Mouse (Mus musculus): ENCODE measurements at regions not wholly inside any gene's neighbourhood (a gene's known extent, or its start where the extent isn't known, plus 50 kb on each side); places are given as distances from the start of the nearest gene placed in this dataset.
A peak's percentile ranks its signal among the peaks of the same experiment; 100 is the strongest.
"Not testable (repeated sequence)": the region's sequence is repeated elsewhere in the genome, so short reads cannot be mapped to it uniquely, and the experiment has no call there.

DNA sequence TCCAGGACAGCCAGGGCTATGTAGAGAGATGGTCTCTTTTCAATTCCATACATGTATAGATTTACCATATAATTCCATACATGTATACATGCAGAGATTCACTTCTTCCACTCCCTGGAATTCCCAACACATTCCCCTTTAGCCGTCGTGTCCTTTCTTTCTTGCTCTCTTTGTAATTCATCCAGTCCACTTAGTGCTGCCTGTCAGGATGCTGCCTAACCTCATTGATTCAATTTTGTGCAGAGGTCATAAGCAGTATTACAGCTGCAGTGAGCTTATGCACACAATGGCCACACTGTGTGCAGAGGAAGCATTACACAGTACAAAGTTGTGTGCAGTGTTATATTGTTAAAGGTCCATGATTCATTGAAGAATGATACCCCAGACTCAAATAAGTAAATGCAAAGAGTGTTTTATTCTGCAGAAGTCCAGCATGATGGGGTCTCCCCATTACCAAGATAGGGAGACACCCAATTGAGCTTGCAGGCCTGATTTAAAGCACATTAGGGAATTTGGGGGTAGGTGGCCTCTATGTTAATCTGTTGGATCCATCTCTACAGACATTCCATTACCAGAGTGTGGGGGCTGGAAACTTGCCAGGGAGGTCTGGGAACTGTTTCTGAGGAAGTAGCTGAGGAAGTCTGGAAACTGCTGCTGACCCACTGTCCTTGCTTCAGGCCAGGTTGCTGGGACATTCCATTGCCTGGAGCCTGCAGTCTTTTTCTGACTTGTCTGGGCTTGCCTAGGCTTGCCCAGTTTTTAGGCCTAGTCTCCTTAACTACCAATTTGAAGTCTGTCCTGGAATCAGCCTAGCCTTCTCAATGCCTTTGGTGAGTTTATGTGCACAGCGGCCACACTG is 72.8 kb downstream of the Fam161a start:
- DNase-seq = no peak

DNA sequence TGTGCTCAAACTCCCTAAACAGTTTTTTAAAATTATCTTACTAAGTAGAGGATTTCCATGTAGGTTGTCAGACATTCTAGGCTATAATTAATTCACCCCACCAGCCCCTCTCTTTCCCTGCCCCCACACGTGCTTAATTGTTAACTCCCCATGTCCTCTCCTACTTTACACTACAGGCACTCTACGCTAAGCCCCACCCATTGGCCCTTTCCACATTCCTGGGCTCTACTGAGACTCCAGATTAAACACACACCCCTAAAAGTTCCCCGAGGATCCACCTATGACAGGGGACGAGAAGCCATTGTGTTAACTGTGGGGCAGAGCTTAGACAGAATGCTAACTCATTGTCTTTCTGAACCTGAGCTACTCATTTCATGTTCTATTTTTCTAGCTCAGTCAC is 74.3 kb downstream of the Fam161a start:
- DNase-seq = no peak

DNA sequence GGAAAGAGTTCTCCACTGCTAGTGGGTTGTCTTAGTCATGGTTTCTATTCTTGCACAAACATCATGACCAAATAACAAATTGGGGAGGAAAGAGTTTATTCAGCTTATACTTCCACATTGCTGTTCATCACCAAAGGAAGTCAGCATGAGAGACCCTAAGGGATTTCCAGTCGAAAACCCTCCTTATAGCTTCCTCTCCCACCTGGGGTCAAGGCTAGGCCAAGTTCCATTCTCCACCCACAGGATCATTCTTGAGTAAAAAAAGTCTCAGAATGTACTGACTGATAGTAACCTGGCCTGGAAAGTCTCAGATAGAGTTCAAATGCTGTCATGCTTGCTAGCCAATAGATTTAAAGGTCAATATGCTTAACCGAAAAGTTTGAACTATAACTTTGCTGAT is 76.5 kb downstream of the Fam161a start:
- DNase-seq = not testable (repeated sequence)

DNA sequence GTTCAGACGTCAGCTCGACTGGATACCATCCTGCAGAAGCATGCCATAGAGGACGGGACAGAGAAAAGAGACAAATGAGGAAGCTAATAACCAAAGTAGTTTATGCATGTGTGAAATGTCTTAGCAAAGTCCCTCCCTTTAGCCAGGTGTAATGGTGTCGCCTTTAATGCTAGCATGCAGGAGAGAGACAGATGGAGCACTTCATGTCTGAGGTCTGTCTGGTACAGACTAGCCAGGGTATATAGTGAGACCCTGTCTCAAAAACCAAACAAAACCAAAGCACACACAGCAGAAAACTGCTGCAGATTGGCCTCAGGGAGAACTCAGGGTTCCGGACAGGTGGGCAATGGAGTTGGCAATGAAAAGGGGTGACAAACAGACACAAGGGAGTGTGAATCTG is 88.0 kb downstream of the Fam161a start:
- no peak for DNase-seq

DNA sequence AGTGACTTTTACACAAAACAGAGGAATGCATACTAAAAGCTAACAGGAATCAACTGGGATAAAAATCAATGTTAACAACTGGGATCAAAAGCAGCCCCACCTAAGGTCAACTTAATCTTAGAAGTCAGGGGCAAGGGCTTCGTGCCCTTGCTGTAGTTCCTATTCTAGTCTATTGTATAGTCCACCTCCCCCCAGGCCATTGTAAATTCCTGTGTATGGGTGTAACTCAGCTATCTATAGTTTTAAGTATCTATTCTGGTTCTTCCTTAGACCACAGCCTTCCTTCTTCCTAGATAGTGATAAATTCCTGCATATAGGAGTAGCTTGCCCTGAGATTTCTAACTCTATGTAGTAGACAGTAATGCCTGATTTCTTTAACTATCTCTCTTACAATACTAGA is 88.4 kb downstream of the Fam161a start:
- DNase-seq = not testable (repeated sequence)

DNA sequence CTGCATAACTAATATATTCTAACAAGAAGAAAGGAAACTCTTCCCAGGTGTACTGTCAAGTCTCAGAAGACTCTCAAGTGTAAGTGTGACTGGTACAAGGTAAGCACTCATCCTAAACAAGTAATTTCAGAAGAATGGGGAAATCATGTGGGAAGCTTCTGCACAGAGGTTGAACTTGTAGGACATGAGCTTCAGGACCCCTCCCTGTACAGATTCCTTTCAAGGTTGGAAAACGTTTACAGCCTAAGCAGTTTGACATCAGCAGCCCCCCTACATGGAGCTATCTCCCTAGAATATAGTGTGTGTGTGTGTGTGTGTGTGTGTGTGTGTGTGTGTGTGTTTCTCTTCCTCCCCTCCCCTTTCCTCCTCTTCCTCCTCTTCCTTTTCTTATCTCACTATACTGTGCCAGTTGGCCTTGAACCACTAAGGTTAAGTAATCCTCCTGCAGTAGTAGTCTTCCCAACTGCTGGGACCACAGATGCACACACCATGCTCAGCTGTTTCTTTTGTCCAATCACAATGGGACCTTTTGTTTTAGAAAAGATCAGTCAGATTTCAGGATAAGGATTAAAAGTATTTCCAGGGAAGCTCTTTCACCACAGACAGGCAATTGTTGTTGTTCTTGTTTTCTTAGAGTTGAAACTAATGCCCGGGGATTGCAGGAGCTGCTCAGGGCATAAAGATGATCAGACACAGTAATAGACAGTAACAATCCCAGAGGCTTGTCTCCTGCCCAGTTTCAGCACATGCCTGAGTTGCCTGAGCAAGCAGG is 89.3 kb downstream of the Fam161a start:
- DNase-seq = no peak

DNA sequence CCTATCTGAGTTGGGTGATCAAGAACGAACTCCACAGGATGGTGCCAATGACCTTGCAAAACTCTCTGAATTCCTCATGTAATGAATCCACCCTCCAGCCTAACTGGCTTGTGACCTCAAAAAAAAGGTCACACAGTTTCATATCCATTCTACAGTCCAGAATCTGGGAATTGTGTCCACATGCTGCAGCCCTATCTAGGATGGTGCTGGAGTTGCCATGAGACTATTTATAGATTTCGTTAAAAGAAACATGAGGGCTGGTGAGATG is 89.8 kb downstream of the Fam161a start:
- no peak for DNase-seq

DNA sequence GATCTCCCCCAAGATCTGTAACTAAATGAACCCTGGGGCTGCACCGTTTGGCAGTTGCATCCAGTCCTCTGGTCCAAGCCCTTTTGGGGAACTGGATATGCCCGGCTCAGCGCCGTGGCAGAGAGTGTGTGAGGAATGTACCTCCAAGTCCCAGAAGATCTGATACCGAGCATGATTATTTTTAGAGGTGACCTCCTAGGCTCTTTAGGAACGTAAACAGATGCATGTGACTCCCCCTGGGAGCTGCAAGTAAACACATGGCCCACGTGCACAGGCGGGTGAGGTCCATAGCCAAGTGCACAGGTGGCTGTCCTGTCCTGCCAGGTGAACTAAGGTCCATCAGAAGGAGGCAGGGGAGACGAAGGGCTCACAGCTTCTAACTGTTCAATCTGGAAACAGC is 107.3 kb downstream of the Fam161a start:
- no peak for DNase-seq

DNA sequence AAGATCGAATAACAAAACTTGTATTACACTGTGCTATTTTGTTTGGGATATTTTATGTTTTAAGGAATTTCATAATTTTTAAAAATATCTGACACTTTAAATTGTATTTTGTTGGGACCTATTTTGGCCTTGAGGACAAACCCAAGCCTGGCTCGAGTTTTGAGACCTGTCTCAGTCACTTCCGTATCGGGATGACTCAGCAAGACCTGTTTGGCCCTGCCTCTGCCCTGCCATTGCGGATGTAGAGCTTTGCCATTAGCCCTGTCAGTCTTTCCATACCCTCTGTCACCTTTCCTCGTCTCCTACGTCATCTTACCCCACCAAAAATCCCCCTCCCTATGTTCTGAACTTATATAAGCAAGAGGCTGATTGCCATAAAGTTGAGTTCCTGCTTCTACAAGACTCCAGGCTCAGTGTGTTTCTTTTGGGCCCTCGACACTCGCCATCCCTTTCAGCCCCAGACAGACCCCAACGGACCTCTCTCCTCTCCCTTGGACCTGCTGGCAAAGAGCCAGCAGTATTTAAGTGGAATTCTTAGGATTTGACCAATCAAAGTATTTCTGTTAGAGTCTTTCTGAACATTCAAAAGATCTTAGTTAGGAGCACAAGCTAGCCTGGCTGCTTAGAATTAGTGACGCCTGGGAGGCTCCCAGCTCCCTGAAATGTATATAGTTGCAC is 113.3 kb downstream of the Fam161a start:
- no peak for DNase-seq

DNA sequence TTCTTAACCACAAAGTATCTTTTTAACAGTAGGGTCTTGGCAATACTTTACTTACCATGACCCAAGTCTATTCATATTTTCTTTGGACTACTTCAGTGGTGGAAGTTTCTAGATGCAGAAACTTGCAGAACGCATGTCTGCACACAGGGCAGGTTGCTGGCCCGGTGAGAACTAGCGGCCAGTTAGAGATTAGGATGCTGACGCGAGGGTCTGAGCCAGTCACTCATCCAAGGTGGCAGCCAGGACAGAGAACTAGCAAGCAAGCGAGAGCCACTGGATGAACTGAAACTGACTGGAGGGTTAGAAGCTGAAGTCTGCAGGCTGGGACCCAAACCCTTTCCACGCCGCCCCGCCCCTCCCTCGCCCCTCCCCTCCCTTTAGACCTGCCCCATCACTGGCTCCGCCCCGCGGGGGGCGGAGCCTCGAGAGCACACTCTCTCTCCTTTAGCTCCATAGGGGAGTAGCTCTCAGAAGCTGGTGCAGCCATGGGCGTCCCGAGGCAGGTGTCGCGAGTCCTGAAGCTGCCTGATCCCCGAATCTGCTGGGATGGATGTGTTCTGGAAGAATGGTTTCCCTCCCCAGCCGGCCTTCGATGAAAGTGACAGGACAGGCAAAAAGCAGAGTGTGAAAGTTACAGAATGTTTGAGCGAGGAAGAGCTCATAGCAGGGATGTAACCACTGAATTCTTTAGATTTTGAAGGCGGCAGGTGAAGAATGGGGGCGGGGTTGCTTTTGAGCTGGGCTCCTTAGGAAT is 117.0 kb downstream of the Fam161a start:
- peak; percentile 24 for DNase-seq

DNA sequence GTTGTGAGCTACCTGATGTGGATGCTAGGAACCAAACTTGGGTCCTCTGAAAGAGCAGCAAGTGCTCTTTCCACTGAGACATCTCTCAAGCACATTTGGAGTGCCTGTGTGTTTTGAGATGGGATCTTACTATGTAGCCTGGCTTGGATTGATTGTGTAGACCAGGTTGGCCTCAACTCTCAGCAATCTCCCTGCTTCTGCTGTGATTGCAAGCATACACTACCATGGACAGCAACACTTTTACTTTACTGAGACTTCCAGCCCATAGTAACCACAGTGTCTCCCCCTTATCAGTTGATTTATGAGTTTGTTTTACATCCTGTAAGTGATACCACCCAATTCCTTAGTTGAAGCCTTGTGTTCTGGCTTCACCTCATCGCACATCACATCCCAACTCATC is 123.8 kb downstream of the Fam161a start:
- no peak for DNase-seq

DNA sequence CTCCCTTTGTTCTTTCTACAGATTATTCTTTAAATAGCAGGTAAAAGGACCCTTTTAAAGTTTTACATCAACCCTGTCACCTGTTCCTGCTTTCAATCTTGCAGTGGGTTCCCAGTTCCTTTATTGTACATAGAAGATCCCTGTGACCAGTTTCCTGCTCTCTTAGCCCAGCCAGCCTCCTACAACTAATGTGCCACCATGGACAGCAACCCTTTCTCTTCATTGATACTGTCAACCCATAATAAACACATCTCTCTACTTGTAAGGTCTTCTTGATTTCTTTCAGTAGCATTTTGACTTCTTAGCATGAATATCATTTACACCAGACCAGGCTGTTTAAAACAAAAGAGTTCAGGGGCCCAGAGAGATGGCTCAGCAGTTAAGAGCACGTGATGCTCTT is 124.2 kb upstream of the Xpo1 start:
- no peak for DNase-seq

DNA sequence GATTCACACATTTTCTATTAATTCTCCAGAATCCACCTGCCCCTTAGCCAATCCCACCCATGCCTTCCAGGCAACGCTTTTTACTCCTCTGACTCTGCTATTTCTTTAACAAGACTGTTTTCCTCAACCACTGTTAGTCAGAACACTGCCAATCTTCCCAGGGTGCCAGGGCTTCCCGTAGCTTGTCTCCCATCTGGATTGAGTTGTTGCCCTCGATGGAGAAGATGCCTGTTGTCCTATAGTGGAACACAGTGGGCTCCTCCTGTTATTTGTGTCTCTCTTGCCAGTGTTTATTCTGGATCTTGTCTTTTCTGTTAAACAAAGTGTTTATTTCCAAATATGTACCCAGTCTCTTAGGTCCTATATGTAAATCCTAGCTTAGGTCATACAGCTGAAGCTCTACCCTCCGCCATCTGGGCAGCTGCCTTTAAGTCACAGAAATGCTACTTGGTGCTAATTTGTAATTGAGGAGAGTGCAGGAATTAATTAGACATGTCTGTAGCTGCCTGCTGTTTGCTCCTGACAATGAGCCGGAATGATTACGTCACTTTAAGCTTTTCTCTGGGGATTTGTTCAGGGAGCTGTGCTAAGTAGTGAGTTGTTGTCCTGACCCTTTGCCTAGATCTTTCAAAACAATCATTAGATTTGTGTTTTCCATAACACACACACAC is 115.3 kb upstream of the Xpo1 start:
- no peak for DNase-seq

DNA sequence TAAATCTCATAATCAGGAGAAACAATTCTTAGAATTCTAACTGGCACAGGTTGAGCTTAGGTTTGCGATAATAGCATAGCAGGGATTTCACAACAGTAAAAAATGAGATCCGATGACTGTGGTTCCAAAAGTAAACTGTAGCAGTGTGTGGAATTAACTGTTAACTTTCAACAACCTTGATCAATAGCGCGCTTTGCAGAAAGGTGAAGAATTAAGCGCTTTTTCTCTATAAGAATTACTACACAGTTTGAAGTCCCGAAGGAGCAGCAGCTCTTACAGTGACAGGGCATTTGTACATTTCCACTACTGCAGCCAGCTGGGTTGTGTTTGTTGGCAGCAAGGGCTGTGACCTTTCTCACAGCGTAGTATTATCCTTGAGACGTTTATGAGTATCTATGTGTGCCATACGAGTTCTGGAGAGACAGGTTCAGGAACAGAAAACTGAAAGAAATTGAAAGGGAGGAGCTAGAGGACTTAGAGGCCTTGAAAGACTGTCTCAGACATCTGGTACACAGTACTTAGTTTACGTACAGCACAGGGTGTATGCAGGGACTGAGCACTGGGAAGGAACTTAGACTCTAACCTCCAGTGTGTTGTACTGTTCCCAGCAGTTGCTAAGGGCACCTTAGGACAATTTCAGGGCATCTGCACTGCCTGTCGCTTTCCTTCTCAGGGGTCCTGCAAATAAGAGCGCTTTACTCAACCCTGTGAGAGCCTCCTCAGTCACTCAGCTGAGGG is 114.6 kb upstream of the Xpo1 start:
- DNase-seq = no peak

DNA sequence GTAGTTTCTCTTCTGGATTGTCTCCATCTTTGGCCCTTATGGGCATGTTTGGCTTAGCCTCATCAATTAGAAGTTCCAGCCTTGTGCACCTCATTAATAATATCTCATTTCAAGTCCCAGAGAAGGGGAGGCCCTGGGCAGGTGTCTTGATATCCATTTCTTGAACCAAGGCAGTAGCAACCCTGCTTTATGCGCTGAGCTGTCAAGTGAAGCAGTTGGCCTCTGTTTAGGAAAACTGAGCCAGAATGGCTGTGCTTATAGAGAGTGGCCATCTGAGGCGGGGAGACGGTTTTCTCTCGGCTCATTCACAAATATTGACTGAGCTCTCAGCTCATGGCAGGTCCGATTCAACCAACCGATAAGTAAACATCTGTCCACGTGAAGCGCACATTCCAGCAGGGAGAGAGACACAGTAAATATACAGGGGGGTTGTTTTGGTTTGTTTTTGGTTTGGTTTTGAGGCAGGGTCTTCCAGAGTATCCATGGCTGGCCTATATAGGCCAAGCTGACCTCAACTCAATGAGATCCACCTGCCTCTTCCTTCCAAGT is 107.7 kb upstream of the Xpo1 start:
- DNase-seq = no peak

DNA sequence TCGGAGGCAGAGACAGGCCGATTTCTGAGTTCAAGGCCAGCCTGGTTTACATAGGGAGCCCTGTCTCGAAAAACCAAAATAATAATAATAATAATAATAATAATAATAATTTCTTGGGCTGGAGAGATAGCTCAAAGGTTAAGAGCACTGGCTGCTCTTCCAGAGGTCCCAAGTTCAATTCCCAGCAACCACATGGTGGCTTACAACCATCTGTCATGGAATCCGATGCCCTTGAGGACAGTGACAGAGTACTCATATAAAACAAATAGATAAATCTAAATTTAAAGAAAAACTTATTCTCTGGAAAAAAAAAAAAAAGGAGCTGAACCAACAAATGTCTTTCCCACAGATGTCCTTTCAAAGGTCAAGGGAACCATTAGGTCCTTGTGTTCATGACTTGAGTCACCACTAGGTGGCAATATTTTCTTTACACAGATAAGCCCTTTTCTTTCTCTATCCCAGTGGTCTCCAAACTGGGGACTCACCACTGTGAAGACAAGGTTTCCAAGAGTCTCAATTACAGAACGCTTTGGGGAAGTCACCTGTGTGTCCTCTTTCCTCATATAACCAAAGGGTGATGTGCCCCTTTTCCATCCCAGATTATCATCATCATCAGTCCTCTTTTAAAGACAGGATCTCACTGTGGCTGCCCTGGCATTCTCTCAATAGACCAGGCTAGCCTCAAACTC is 106.1 kb upstream of the Xpo1 start:
- DNase-seq = peak; percentile 4

DNA sequence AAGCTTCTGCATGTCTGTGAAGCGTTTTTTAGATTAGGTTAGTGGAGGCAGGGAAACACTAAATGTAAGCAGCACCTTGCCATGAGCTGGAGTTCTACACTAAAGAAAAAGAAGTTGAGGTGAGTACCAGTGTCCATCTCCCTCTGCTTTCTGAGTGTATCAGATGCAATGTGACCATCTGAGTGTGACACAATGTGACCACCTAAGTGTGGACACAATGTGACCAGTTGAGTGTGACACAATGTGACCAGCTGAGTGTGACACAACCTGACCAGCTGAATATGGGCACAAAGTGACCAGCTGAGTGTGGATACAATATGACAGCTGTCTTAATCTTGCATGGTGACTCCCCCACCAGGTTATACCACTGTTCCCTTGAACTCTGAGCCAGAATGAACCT is 101.0 kb upstream of the Xpo1 start:
- no peak for DNase-seq

DNA sequence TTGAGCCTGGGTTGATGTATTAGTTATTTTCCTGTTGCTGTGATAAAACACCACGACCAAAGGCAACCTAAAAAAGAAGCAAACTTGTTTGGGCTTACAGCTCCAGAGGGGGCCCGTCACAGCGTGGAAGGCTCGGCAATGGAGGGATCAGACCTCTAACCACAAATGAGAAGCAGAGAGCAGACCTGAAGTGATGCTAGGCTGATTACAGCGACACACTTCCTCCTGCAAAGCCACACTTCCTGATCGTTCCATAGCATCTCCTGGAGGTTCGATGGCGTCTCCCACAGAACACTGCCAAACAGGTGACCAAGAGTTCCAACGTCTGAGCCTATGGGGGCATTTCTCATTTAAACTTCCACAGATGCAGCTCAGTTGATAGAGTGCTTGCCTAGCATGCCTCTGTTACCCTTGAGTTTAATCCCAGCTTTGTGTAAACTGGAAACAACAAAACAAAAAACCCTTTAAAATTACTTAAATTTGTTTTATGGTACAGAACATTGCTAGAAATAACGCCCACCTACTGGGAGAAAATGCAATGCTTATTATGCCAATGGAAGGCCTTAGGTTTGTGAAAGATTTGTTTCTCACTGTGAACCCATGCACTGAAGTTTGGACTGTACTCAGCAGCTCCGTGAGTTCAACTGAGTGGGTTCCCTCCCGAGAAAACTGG is 87.2 kb upstream of the Xpo1 start:
- DNase-seq = no peak

DNA sequence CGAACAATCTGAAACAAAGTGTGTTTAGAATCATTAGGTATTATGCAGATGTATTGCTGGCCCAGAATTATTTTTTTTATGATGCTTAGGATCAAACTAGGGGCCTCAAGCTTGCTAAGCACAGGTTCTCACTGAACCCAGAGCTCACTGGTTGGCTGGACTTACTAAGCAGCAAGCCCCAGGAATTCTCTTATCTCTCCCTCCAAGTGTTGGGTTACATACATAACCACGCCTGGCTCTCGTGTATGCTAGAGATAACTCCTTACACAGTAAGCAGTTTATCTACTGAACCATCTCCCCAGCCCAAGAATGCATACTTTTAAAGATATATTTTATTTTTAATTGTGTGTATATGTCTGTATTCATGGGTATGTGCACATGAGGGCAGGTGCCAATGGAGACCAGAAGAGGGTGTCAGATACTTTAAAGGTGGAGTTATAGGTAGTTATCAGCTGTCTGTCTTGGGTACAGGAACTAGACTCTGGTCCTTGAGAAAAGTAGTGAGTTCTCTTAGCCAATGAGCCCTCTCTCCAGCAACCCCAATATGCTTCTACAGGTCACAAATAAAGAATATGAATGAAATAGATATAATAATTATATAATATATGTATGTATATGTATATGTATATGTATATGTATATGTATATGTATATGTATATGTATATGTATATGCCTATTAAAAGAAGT is 86.0 kb upstream of the Xpo1 start:
- no peak for DNase-seq

DNA sequence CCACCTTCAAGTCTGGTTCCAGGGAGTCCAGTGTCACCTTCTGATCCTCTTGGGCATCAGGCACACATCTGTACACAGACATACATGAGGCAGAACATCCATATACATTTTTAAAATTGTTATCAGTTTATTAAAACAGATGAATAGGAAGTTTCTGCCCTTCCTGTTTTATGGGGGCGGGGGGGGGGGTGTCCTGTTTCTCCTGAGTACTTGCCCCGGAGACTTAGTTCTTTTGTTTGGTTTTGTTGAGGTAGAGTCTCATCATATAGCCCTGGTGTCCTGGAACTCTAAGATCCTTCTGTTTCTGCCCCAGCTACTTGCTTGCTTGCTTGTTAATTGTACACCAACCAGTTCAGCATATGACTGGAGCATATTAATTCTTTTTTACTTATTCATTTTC is 85.0 kb upstream of the Xpo1 start:
- DNase-seq = no peak
